Mouse (Mus musculus): ENCODE results near the gene Gm20503. TPM values are rescaled to one million over a fixed set of nuclear protein-coding genes. Genes with fewer than 3 reads are reported as not detected.

Gm20503 gene
- total RNA-seq, 2 experiments from 2014 or later, result 1.9 TPM; not detected in 1

- no peak overlapping the region for H3K27ac ChIP-seq
- intact Hi-C loops (cut with DNase I), result no loop called here
- no peak for TF ChIP-seq CTCF (IDR thresholded peaks at IDR 0.05)
- H3K4me3 ChIP-seq, result no peak overlapping the region
- DNase-seq (ENCODE audit: extremely low spot score in 1 of 2, low spot score in 2 of 2), result no peak
These were observed 37.6 kb downstream of the Gm20503 start for GRCm38 (mm10) chr4:59040397-59041287.

GRCm38 (mm10) chr4:59043074-59043473 is 40.1 kb downstream of the Gm20503 start:
- no peak for TF ChIP-seq CTCF (IDR thresholded peaks at IDR 0.05)
- DNase-seq (ENCODE audit: extremely low spot score in 1 of 2, low spot score in 2 of 2), result no peak
- intact Hi-C loops (cut with DNase I), result no loop called here
- H3K4me3 ChIP-seq, result no peak overlapping the region
- H3K27ac ChIP-seq, result no peak overlapping the region

GRCm38 (mm10) chr4:59043891-59044290 is 40.9 kb downstream of the Gm20503 start:
- Histone ChIP-seq H3K27ac (no peak overlapping the region), H3K4me3 (no peak overlapping the region)
- TF ChIP-seq CTCF (IDR thresholded peaks at IDR 0.05), result no peak
- no peak for DNase-seq (ENCODE audit: extremely low spot score in 1 of 2, low spot score in 2 of 2)
- intact Hi-C loops (cut with DNase I), result no loop called here

GRCm38 (mm10) chr4:59047222-59047621 is 44.2 kb downstream of the Gm20503 start:
- intact Hi-C loops (cut with DNase I), result no loop called here
- TF ChIP-seq CTCF (IDR thresholded peaks at IDR 0.05), result no peak
- Histone ChIP-seq H3K4me3 (no peak overlapping the region), H3K27ac (no peak overlapping the region)
- no peak for DNase-seq (ENCODE audit: extremely low spot score in 1 of 2, low spot score in 2 of 2)

GRCm38 (mm10) chr4:59051081-59051480 is 48.1 kb downstream of the Gm20503 start:
- H3K27ac ChIP-seq, result no peak overlapping the region
- TF ChIP-seq CTCF (IDR thresholded peaks at IDR 0.05), result no peak
- intact Hi-C loops (cut with DNase I), result no loop called here
- no peak for DNase-seq (ENCODE audit: extremely low spot score in 1 of 2, low spot score in 2 of 2)
- no peak overlapping the region for H3K4me3 ChIP-seq

GRCm38 (mm10) chr4:59057929-59058328 is 54.9 kb downstream of the Gm20503 start:
- H3K4me3 ChIP-seq, result no peak overlapping the region
- TF ChIP-seq CTCF (IDR thresholded peaks at IDR 0.05), result no peak
- DNase-seq (ENCODE audit: extremely low spot score in 1 of 2, low spot score in 2 of 2), result no peak
- H3K27ac ChIP-seq, result no peak overlapping the region
- intact Hi-C loops (cut with DNase I), result no loop called here

DNA sequence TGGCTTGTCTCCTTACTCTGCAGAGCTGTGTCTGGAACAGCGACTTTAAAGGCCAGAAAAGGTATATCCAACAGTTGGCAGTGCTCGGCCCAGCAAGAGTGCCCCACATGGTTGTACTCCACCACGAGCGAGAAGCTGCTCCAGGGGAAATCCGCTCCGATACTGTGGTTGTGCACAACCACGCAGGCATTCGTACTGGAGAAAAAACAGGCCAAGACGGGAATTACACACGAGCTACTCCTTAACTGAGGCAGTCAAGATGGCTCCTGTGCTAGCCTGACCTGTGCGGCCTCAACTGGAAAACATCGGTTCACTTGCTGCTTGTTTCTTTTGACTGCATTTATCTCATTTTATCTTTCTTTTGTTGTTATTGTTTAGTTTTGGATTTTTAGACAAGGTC is 59.5 kb downstream of the Gm20503 start:
- TF ChIP-seq CTCF (IDR thresholded peaks at IDR 0.05), result no peak
- no peak for DNase-seq (ENCODE audit: extremely low spot score in 1 of 2, low spot score in 2 of 2)
- no peak overlapping the region for H3K4me3 ChIP-seq
- H3K27ac ChIP-seq, result no peak overlapping the region
- intact Hi-C loops (cut with DNase I), result no loop called here

DNA sequence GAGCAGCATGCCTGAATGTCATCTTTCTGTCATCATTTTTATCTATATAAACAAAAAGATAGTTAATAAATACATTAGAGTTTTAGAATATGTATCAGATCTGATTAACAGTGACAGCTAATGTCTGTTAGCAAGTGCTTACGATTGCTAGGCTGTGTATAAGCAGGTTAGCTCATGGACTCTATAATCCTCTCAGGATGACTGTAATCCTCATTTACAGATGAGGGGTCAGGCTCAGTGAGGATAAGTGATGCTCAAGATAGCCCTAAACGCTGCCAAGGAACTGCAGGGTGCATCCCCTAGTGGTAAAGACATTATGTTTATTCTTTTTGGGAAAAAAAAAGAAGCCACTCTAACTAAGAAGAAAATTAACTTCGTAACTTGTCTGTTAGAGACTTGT is 66.3 kb downstream of the Gm20503 start:
- no peak overlapping the region for H3K4me3 ChIP-seq
- TF ChIP-seq CTCF (IDR thresholded peaks at IDR 0.05), result no peak
- H3K27ac ChIP-seq, result no peak overlapping the region
- no peak for DNase-seq (ENCODE audit: extremely low spot score in 1 of 2, low spot score in 2 of 2)
- intact Hi-C loops (cut with DNase I), result no loop called here

DNA sequence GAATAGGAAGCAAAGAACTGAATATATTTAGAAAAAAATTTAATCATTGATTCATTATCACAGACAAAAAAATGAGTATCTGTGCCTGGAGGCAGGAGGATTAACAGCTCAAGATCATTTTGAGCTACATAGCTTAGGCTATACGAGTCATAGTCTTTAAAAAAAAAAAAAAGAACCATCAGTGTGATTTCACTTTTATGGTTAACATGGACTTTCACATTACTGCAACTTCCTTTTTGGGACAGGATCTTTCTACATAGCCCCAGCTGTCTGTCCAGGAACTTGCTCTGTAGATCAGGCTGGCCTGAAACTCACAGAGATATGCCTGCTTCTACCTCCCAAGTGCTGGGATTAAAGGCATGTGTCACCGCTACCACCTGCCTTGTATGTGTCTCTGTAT is 80.4 kb downstream of the Gm20503 start:
- H3K27ac ChIP-seq, result no peak overlapping the region
- no peak for TF ChIP-seq CTCF (IDR thresholded peaks at IDR 0.05)
- no peak for DNase-seq (ENCODE audit: extremely low spot score in 1 of 2, low spot score in 2 of 2)
- no peak overlapping the region for H3K4me3 ChIP-seq
- intact Hi-C loops (cut with DNase I), result no loop called here

- Histone ChIP-seq H3K27ac (no peak overlapping the region), H3K4me3 (no peak overlapping the region)
- no peak for DNase-seq (ENCODE audit: extremely low spot score in 1 of 2, low spot score in 2 of 2)
- intact Hi-C loops (cut with DNase I), result no loop called here
- TF ChIP-seq CTCF (IDR thresholded peaks at IDR 0.05), result no peak
These were observed 86.4 kb downstream of the Gm20503 start for GRCm38 (mm10) chr4:59089391-59089790.

Other genes starting within 250 kb of the Gm20503 start
- gene Olfr267, start 215.5 kb upstream of the Gm20503 start, total RNA-seq (2021), result under 1 TPM; 0.44 to 0.48 TPM
- gene Ecpas, start 90.5 kb upstream of the Gm20503 start, total RNA-seq (2021), result 100 to 1,000 TPM; 136 to 152 TPM
- gene Zkscan16, start 59.6 kb upstream of the Gm20503 start, total RNA-seq (2021), result 10 to 100 TPM; 50.1 to 56.8 TPM
- 1 to 10 TPM; 1.9 to 2.2 TPM for gene Ptgr1, start 16.1 kb upstream of the Gm20503 start, total RNA-seq (2021)
- gene Dnajc25, start 8.1 kb upstream of the Gm20503 start, total RNA-seq (2021), result 1 to 10 TPM; 5.8 to 6.3 TPM
- gene Gng10, start 31.9 kb downstream of the Gm20503 start, total RNA-seq (2021), result 10 to 100 TPM; 63.4 to 70.0 TPM
- not detected for gene AI481877, start 135.8 kb downstream of the Gm20503 start, total RNA-seq (2021)
- 10 to 100 TPM; 79.8 to 90.3 TPM for gene Ugcg, start 186.0 kb downstream of the Gm20503 start, total RNA-seq (2021)